Mouse (Mus musculus): Measurements from ENCODE around the gene Znhit1.
"Not testable (repeated sequence)": the region's sequence is repeated elsewhere in the genome, so short reads cannot be mapped to it uniquely, and the experiment has no call there.

The Znhit1 gene

DNA sequence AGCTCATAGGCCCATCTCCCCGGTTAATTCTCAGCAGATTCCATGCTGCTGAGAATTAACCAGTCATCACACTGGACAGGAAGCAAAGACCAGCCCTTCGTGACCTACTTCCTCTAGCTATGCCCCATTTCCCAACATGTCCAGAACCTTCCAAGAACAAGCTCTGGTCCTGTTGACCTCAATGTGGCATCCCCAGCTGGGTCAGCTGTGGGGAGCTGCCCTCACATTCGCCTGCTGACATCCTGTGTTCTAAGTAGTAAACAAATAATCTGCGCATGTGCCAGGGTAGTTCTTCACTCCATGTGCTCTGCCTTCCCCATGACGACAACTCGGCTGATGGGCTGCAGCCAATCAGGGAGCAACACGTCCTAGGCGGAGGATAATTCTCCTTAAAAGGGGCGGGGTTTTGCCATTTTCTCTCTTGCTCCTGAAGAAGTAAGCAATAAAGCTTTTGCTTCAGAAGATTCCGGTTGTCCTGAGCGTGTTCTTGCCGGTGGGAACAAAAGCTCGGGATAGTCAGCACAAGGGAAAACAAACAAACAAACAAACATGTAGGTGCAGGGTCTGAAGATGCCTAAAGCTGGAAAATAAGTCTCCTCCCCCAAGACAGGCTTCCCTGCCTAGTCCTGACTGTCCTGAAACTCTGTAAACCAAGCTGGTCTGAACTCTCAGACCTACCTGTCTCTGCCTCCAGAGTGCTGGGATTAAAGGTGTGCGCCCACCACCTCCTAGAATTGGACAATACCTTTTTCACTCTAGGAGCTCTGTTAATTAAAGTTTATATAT lies 38.1 kb downstream of the Znhit1 start:
- DNase-seq, result not testable (repeated sequence)

- DNase-seq, result no peak
Measured at GRCm38 (mm10) chr5:136947874-136948273, 39.9 kb downstream of the Znhit1 start.

GRCm38 (mm10) chr5:136945084-136945483 lies 42.7 kb downstream of the Znhit1 start:
- DNase-seq, result no peak

DNA sequence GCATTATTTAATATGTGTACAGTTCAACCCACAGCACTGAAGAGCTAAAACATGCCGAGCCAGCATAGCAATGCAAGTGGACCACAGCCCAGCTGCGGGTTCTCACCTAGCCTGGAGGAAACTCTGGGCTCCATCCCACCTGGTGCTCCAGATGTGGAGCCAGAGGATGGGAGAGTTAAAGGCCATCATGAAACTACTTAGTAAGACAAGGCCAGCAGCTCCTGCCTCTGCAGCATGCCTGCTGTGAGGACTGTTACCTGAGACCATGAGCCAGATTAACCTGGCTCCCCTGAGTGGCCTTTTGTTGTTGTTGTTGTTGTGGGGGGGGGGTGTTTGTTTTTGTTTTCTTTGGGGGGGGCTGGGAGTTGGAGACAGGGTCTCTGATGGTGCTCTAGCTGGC lies 44.4 kb downstream of the Znhit1 start:
- DNase-seq, result no peak

DNA sequence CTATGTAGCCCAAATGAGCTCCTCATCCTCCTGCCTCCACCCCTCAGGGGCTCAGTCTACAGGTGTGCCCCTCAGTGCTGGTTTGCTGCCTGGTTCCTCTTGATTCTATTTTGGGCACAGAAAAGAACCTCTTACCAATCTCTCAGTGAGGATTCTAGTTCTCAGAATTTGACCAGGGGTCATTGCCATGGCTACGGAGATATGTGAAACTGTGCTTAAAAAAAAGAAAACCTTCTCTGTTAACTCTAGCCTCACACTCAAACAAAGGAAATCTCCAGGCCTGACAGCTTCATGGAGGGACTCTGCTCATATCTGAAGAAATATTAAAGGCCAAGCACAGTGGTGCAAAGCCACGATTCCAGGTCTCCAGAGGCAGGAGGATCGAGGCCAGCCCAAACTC lies 45.0 kb downstream of the Znhit1 start:
- no peak for DNase-seq

GRCm38 (mm10) chr5:136940845-136941560 lies 46.8 kb downstream of the Znhit1 start:
- no peak for DNase-seq

DNA sequence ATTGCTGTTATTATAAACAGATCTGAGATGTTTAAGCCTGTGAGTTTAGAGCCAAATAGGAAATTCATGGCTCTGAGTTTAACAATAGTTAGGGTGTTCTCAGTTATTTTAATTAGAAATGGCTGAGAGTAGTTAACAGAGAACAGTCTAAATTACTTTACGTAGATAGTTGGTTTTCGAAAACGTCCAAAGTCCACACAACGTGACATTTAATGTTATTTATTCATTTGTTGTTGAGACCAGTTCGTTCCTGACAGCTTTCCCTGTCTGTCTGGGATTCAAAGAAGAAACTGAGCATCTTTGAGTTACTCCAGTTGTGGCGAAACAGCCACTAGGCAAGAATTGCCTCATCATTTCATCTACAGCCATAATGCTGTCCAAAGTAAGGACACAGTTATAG lies 47.8 kb downstream of the Znhit1 start:
- not testable (repeated sequence) for DNase-seq

DNA sequence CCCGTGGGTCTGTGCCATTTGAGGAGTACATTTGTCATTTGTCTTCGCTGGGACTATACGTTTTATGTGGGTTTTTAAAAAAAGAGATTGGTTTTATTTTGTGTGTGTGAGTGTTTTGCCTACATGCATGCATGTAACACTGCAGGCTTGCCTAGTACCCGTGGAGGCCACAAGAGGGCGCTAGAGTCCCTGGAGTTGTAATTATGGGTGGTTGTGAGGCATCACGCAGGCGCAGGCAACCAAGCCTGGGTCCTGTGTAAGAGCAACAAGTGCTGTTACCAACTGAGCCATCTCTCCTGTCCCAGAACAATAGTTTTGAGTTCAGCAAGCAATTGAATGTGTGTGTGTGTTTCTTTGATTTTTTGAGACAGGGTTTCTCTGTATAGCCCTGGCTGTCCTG lies 48.5 kb downstream of the Znhit1 start:
- DNase-seq, result no peak

- DNase-seq, result no peak
Measured at GRCm38 (mm10) chr5:136937621-136938020, 50.2 kb downstream of the Znhit1 start.

DNA sequence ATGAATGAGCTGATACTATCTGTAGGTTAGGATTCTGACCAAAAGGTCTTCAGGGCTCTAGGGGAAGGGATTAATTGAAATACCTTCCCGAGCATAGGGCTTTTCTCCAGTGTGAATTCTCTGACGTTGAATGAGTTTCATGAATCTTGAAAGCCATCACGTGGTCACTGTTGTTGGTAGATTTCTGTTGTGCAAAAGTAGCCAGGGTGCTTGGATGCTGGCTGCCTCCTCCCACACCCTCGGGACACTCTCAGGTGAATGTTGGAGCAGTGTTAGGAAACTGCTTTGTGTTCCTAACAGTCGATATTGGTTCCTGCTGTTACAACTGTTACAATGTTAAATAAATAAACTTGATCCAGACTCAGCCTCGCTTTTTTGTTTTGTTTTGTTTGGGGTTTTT lies 51.1 kb downstream of the Znhit1 start:
- no peak for DNase-seq

- no peak for DNase-seq
Measured at GRCm38 (mm10) chr5:136935905-136936695, 51.7 kb downstream of the Znhit1 start.

DNA sequence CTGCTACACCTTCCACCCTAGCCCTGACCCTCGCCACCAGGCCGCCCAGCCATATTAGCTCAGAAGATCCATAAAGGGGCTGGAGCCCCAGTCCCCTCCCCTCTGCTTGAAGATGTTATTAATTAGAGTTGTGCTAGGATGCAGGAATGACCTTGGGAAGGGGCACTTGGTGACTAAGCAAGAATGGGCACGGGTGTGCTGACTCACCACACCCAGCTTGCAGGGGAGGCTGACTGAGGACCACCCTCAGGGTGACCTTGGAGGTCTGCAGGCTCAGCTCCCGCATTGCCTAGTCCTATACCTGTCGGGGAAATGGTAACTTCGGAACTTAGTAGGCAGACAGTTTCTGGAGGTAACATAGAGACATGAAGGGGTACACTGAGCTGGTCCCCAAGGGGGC lies 53.9 kb downstream of the Znhit1 start:
- no peak for DNase-seq

GRCm38 (mm10) chr5:136932956-136933355 lies 54.9 kb downstream of the Znhit1 start:
- DNase-seq, result no peak
